Mouse (Mus musculus) CD8-positive naive resting alpha-beta T cell, adult 2 months (primary cell): ENCODE measurements around the gene Bfsp2.
A peak's percentile ranks its signal among the peaks of the same experiment; 100 is the strongest.

Experiments used
- DNase-seq, 2 experiments: peaks; one replicate each; pipeline ENCODE4 v3.0.0; 2022; ENCODE audit warnings: low read depth in 2 of 2, low spot score in 2 of 2

Gene Bfsp2

DNA sequence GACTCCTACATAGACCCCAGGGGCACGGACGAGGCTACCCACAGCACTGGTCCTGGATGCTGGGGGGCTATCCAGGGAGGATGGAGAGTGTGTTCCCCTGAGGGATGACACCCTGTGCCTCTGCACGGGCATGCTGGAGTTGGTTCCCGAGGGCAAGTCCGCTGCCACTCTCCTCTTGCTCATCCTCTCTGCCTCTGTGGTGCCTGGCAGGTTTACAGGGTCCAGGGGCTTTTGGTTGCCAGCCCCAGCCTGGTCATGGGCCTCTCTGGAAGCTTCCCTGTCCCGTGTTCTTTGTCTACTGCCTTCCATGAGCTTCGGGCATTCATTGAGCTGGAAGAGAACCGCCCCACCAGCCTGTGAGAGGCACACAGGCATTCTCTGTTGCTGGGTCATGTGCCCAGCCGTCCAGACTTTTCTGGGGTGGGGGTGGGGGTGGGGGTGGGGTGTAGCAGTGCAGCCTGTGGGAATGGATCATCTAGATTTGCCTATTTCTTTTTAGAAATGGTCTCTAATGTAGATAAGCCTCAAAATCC is at the start of gene Bfsp2:
Gene Bfsp2, minus strand, starts transcription at position 377 of the 533 bp plus-strand sequence.
- no peak for DNase-seq

DNA sequence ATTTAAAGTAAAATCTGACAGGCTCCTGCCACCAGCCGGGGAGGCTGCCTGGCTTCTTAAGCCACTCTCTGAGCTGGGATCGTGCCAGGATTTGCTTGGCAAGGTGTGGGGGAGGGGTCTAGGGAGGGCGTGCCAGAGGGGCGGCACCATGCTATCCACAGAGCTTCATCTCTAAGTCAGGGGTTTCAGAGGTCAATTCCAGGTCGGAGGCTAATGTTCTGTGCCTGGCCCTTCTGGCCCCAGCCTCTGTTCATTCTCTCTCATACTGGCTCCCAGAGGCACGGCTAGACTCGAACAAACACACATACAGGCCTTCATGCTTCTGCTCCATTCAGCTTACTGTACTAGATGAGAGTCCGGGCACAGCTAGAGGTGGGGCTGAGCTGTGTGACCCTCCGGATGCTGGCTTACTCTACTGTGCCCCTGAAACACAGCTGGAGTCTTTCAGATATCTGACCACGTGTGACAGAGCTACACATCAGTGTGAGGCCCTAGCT is 44.9 kb upstream of the Bfsp2 start:
- DNase-seq = no peak

DNA sequence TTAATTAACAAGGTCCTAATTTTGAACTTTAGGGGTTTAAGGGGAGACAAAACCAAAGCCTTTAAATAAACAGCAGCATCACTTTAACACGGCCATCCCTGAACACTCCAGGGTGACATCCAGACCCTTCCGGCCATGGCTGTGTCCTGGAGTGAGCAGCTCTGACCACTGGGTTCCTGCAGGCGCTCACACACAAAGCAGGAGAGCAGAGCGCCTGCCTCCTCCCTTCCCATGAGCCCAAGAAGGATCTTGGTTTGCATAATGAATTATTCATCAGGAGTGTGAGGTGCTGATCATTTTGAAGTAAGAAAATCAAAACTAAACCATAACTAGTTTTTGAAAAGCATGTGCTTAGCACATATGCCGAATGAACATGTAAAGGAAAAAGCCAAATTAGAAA is 44.4 kb upstream of the Bfsp2 start:
- no peak for DNase-seq

GRCm38 (mm10) chr9:103523742-103524403 is 43.7 kb upstream of the Bfsp2 start:
- DNase-seq = no peak

GRCm38 (mm10) chr9:103523008-103523407 is 42.8 kb upstream of the Bfsp2 start:
- no peak for DNase-seq

- DNase-seq = no peak
Measured at GRCm38 (mm10) chr9:103513884-103514283, 33.7 kb upstream of the Bfsp2 start.

GRCm38 (mm10) chr9:103512257-103512656 is 32.0 kb upstream of the Bfsp2 start:
- DNase-seq = no peak

DNA sequence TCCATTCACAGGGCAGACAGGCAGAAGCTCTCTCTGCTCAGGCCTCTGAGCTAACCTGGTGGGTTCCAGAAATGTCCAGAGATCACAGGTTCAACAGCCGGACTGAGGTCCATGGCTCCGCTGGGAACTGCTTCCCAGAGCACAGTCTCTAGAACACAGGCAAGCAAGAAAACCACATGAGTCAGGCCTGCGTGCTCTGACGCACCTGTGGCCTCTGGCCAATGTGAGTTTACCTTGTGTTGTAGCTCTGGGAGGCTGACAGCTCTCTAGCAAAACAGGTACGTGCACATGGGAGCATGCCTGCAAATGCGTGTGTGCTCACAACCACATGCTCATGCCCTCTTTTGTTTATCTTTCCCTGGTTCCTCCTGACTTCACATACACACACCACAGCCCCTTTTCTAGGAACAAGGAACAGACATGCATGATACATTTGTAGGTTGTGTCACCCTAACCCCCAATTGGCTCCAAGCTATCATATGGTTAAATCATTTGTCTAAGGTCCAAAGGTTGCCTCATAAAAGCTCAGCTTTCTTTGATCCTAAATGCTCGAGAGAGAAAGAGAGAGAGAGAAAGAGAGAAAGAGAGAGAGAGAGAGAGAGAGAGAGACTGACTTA is 26.9 kb upstream of the Bfsp2 start:
- no peak for DNase-seq

GRCm38 (mm10) chr9:103505067-103505466 is 24.8 kb upstream of the Bfsp2 start:
- no peak for DNase-seq

DNA sequence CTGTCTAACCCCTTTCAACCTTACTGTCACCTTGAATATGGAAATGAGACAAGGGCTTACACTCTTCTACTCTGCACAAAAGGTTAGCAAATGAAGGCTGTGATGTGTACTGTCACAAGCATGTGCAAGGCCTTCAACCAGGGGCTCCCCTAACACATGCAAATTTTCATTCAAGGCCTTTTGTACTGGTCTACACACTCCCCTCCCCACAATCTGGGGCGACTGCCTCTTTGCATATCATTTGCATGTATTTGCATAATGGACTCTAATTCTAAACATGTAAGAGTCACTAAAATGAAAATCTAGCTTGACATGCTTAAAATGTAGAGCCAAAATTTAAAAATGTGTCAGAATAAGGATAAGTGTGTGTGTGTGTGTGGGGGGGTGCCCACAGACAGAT is 24.4 kb upstream of the Bfsp2 start:
- no peak for DNase-seq

GRCm38 (mm10) chr9:103503586-103504298 is 23.5 kb upstream of the Bfsp2 start:
- no peak for DNase-seq

DNA sequence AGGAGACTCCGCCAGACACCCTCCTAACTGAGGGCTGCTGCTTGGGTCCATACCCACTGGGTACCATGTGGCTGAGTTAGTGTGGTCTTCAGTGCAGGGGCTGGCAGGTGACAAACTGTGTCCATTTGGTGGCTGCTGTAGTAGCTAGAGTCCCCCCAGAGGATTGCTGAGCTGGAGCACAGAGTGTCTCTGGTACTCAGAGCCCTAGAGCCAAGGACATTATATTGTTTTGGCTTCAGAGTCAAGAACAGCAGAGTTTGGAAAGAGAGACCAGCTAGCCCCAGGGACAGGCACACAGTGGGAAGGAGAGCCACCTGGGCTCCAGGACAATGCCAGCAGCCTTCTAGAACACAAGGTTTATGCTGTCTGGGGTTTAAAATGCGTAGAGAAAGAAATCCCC is 22.4 kb upstream of the Bfsp2 start:
- no peak for DNase-seq

- DNase-seq = no peak
Measured at GRCm38 (mm10) chr9:103501861-103502364, 21.7 kb upstream of the Bfsp2 start.

DNA sequence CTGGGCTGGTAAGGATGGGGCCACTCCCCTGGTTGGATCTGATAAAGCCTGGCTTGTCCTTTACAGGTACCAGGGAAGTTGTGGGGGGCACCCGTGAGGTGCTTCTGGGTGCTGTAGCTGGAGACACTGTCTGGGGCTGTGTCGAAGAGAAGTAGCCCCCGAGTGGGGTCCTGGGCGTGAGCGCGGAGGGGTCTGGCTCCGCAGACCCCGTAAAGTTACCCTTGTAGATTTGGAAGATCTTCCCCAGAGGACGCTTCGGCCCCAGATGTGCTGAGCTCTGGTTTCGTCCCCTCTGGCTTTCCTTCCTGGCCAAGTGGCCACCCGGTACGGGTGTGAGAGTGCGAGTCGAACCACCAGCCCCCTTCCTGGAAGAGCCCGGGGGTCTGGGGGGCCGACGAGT is 19.1 kb upstream of the Bfsp2 start:
- DNase-seq = no peak

DNA sequence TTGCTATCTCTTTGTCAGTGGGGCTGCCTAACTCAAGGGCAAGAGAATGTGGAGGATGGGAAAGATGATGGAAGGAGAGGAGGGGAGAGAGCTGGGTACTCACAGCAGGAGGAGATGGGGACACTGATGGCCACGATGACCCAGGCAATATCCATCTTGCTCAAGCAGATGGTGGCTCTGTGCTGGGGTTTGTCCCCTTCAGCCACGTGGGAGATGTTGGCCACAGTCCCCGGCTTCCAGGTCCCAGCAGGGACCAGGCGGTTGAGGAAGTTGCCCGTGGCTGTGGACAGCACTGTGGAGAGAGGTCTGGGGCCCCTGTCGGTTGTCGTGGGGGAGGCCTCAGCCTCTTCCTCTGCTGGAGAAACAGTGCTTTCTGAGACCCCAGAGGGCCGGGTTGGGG is 18.5 kb upstream of the Bfsp2 start:
- DNase-seq = no peak

DNA sequence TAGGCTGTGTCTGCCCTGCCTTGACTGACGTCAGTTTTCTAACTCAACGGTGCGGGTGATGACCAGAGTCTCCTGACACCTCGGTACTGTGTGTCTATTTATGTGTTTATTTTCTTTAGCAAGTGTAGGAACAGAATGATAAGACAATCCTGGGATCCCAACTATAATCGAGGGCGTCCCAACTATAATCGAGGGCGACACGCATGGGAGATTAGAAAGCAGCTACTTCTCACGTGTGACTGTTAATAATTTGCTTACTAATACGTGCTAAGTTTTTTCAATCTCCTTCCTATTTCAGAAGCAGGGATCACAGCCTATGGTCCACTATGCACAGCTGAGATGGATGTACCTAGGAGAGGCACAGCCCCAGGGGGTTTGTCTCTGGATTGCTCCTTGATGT is 15.2 kb upstream of the Bfsp2 start:
- no peak for DNase-seq

- DNase-seq = no peak
Measured at GRCm38 (mm10) chr9:103494346-103495020, 14.3 kb upstream of the Bfsp2 start.

- DNase-seq = no peak
Measured at GRCm38 (mm10) chr9:103491985-103492384, 11.8 kb upstream of the Bfsp2 start.

DNA sequence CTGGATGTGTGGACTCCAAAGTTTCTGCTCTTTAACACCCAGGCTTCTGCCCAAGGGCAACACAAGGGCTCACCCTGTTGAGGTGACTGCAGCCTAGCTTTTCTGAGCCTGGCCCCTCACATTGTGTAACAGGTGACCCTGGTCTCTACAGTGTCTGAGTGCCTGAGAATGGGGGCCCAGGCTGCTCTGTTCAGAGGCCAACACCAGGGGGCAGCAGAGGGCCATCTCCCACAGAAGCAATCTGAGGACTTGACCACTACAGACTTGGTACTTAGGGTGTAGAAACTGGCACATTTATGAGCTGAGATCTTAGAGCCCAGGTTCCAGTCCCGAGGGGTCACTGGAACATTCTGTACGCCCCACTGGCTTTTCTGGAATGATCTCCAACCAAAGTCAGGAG is 10.2 kb upstream of the Bfsp2 start:
- peak; percentile 62 to 67 for DNase-seq

DNA sequence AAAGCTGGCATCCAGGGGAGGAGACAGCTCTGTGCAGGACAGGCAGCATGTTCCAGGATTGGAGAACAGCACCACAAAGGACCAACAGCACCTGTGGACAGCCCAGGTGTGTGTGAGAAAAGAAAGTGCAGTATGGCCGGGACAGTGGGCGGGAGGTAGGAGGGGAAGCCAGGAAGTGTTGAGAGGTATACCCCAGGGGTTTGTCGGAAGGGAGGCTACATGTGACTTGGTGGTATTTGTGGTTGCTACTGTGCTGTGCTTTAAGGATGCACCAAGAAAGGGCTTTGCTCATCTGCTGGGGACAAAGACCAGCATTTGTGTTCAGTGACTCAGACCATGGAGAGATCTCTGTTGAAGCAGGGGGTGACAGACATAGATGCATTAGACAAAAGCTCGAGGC is 9.7 kb upstream of the Bfsp2 start:
- DNase-seq = peak; percentile 57 to 67

GRCm38 (mm10) chr9:103489096-103489495 is 8.9 kb upstream of the Bfsp2 start:
- DNase-seq = peak; percentile 20 to 53
